Mouse (Mus musculus) CD4-positive, CD25-positive, alpha-beta regulatory T cell, adult 2 months (primary cell): ENCODE measurements at regions not wholly inside any gene's neighbourhood (a gene's known extent, or its start where the extent isn't known, plus 50 kb on each side); places are given as distances from the start of the nearest gene placed in this dataset.

Source experiments
- DNase-seq: peaks from one replicate; pipeline ENCODE4 v3.0.0-alpha.2; 2012; ENCODE audit warnings: low read depth, low spot score

- DNase-seq = no peak
These were observed 1400.5 kb upstream of the Lrrc6 start for GRCm38 (mm10) chr15:67901191-67901601.

DNA sequence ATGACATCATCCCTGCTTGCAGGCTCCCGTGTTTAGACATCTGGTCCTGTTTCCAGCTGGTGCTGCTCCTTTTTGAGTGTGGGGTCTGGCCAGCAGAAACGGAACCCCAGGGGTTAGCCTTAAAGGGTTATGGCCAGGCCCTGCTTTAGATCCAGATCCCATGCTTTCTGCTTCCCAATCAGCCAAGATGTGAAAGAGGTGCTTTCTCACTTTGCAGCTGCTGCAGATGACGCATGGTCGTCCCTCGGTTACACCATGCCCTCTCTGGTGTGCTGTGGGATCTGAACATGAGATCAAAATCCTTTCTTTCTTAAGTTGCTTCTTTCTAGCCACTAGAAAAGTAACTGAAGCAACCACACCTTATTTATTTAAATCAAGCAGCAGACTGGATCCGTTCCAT, 1399.1 kb upstream of the Lrrc6 start:
- DNase-seq = no peak

DNA sequence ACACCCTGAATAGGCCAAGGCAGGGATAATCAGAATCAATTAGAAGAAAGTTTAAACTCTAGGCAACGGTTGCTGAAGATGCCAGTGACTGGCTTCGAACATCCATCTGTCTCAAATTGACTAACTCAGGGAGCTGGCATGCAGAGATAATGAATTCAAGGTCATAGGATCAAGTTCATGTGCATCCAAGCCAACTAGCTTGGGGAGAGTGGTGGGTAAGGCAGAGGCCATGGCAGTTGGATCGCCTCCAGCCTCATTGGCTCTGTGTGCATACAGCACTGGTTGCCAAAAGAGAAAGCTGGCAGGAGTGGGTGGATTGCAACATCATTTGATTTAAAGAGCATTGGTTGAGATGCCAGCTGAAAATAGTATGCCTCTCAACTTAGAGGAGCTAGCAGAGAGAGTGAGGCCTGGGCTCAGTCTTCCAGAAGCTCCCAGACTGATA, 1398.3 kb upstream of the Lrrc6 start:
- DNase-seq = no peak

DNA sequence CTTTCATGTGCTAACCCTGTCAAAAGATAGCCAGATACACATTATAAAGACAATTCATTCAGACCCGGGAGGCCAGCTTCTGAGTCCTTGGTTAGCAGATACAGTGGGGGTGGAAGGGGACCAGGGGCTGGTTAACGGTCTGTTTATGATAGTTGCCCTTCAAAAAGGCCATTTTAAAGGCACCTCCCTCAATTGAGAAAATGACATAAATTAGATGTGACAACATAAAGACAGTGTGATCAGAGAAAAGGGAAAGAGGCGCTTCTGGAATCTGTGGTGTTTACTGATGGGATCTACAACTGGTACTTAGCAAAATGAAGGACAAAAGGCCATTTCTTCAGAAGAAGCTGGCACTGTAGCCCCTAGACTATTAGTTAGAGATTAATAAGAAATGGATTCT, 1391.4 kb upstream of the Lrrc6 start:
- no peak for DNase-seq

DNA sequence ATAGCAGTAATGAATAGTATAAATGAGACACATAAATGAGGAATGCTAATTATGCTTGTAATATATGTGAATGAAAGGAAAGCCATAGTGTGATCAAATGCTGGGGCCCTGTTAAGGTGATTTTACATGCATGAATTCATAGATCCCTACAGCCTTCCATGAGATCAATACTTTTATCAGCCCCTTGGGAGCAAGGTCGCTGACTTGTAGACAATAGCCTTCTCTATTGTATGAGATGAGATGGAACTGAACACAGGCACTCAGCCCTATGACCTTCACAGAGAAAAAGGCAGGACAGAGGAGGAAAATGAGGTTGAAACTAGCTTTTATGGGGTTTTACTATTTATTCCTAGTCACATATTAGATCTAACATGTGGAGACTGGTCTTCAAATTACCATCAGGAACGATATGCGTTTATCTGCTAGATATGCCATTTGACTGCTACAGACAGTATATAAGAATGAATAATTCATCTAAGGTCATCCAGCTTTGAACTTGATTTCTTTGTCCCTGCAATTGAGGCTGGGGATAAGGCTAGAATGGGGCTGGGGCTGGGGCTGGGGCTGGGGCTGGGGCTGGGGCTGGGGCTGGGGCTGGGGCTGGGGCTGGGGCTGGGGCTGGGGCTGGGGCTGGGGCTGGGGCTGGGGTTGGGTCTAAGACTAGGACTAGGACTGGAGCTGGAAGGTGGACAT, 1390.0 kb upstream of the Lrrc6 start:
- DNase-seq = no peak

GRCm38 (mm10) chr15:67888548-67888947, 1387.8 kb upstream of the Lrrc6 start:
- no peak for DNase-seq

DNA sequence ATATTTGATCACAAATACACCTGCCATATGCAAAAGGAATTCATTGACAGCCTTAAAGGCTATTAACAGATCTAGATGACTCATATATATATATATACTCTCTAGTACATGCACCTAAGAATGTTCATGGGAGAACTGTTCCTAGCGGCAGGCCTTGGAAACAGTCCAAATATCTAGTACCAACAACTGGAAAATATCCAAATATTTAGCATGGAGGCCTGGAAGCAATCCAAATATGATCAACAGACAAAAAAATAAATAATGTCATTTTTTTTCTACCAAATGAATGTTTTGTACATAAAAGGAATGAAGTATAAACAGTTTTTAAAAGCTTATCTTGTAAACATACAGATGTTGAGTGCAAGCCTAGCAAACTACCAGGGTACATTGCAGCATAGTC, 1354.6 kb upstream of the Lrrc6 start:
- no peak for DNase-seq

- DNase-seq = no peak
These were observed 1349.4 kb upstream of the Lrrc6 start for GRCm38 (mm10) chr15:67850118-67850517.

GRCm38 (mm10) chr15:67845707-67846106, 1345.0 kb upstream of the Lrrc6 start:
- DNase-seq = no peak

DNA sequence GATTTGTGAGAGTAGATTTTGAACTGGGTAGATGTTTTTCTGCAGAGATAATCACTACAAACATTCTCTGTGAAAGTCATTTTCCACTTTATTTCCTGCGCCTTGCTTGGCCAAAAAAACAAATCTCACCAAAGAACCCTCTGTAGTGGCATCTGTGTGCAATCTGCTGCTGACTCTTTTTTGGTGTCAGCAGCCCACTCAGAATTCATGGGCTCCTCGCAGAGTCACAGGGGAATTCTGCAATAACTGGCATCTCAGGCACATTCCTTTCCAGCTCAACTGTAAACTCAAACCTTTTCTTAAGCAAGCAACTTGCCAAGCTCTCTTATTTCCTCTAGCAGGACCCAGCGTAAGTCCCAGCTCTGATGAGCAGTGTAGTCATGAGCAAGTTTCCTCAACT, 1340.0 kb upstream of the Lrrc6 start:
- DNase-seq = no peak

- no peak for DNase-seq
These were observed 1325.2 kb upstream of the Lrrc6 start for GRCm38 (mm10) chr15:67825796-67826484.

DNA sequence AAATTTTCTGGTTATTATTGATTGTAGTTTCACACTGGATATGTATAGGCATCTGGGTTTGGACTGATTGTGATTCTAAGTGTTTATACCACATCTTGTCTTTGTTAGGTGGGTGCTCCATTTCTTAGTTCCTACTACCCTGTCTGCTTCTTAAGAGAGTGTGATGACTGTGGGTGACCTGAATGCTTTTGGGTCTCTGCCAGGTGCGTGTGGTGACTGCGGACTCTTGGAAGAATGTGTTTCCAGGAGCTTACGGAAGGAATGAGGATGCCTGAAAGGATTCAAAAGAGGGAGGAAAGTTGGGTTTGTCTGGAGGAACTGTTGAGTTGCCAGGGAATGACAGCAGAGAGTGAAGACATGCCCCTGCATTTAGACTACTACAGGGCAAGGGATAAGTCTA, 1322.5 kb upstream of the Lrrc6 start:
- no peak for DNase-seq

DNA sequence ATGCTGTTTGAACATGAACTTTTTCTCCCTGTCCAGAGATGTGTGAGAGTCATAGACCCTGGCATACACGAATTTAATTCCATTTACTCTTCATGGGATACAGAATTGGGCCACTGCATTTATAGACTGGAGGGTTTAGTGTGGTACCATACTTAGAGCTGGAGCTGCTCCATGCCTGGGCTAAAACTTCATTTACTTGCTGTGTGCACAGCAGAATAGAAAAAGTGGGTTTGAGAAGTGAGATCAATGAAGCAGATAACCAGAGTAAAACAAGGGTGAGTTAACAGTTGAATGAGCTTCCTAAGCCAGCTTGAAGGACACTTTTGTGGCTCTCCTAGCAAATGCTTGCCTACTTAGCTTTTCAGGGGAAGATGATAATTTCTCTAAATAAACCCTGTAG, 1299.2 kb upstream of the Lrrc6 start:
- DNase-seq = no peak

GRCm38 (mm10) chr15:67795578-67795977, 1294.9 kb upstream of the Lrrc6 start:
- DNase-seq = no peak

DNA sequence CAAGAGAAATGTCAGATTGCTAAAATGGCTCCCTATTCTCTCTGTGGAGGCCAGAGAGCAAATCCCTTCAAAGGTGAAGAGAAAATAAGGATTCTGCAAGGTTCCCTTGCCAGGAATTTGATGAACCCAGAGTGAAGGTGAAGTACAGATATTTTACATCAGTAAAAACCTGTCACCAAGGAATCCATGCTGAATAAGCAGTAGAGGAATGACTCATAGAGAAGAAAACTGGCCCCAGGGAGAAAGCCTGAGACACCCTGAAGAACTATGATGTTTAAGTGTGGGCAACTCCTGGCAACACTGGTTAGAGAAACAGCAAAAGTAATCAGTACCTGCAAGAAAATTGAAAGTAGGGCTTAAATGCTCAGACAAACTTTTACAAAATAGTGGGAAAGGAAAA, 1292.1 kb upstream of the Lrrc6 start:
- DNase-seq = no peak

DNA sequence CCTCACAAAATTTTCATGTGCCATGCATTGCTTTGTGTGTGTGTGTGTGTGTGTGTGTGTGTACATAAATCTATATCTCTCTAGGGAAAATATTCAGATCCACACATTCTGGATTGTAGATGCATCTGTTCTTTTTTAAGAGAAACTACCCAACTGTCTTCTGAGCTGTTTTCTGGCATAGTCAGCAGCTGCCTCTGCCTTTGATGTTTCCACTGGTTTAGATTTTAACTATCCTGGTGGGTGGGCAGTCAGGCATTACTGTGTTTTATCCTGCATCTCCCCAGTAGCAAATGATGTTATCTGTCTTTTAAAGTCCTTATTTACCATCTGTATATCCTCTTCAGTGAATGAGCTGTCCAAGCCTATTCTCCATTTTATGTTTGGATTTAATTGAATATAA, 1287.9 kb upstream of the Lrrc6 start:
- no peak for DNase-seq

GRCm38 (mm10) chr15:67785583-67785982, 1284.9 kb upstream of the Lrrc6 start:
- DNase-seq = no peak

GRCm38 (mm10) chr15:67783754-67784153, 1283.0 kb upstream of the Lrrc6 start:
- no peak for DNase-seq

DNA sequence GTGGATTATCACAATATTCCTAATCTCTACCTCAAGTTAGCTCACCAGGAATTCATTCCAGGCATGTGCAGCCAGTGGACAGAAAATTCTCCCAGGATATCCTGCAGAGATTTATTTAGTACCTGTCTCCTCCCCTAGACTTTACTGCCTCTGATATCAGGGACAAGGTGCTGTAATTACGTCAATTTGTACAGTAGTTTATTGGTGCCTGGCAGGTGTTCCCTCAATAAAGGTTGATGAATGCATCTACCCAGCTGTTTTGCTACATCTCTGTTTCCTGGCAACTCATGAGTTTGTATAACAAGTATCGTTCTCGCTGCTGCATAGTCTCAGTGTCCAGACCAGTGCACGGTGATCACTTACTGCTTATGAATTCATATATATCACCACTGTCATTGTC, 1281.8 kb upstream of the Lrrc6 start:
- no peak for DNase-seq

- no peak for DNase-seq
These were observed 1280.1 kb upstream of the Lrrc6 start for GRCm38 (mm10) chr15:67780856-67781255.

DNA sequence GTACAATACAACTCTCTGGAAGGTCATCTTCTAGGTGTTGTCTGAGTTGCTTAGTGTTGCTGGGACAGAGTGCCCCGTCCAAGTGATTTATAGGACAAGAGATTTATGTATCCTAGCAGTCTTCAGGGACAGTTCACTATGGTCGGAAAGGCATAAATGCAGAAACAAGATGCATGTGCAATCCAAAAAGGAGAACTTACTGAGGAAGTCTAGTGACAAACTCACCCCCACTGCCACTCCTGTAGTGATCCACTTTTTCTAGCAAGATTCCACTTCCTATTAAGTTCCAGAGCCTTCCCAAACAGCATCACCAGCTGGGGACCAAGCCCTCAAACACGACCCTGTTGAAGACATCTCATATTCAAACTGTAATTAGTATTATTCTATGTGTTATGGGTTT, 1266.9 kb upstream of the Lrrc6 start:
- no peak for DNase-seq

DNA sequence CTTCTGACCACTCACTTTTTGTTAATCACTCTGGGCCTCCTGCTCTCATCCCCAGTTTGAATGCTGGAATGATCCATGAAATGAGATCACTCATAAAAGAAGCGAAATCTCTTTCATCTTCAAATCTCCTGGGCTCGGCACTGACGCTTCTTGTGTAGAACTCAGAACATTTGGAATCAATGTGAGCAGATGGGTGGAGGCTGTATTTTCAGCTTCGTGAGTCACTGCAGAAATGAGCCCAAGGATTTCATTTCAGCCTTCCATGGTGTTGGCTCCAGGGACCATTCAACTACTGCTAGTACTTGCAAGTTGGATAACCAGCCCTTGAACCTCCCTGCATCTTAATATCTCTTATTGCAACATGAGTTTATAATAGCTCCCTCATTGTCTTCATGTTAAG, 1258.5 kb upstream of the Lrrc6 start:
- DNase-seq = no peak

DNA sequence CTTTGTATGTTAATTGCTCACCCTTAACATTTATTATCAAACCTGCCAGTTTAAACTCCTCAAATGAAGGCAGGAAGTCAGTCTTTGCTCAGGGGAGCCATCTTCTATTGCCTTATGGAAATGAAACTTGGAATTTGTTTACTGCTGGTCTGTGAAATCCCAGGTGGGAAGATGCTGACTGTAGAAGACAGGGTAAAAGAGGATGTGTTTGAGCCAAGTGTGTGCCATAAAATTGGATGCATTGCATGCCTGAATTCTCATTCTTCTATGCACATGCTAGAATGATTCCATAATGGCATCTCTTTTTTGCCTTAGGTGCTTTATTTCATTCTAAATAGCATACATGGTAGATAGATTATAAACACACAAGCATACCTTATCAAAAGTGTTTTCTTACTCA, 1249.9 kb upstream of the Lrrc6 start:
- DNase-seq = no peak

DNA sequence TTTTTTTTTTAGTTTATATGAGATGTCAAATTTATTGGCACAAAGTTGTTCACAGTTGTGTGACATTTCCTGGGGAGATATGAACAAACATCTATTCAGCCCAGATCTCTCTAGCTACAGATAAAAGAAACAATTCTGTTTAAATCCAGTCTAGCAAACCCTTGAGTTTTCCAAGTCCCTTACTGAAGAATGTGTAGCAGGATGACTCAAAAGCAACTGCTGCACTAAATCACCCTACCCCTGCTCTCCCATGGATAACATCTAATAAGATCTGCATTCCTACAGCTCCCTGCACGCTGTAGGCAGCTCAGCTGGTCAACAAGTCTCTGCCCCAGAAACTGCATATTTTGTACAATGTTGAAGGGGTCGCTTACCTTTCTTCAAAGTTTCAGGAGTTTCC, 1242.6 kb upstream of the Lrrc6 start:
- DNase-seq = no peak
